Mouse (Mus musculus) E14TG2a.4 (cell line): ENCODE results near the gene Slc44a4.

Experiments used
- CTCF ChIP-seq: conservative IDR thresholded peaks from 2 replicates; pipeline ENCODE4 v1.5.1; 2014; ENCODE audit warnings: low read length
- NANOG ChIP-seq: IDR thresholded peaks from 2 replicates; pipeline ENCODE4 v1.6.1; 2014; ENCODE audit warnings: borderline replicate concordance, low read length, mixed read lengths

DNA sequence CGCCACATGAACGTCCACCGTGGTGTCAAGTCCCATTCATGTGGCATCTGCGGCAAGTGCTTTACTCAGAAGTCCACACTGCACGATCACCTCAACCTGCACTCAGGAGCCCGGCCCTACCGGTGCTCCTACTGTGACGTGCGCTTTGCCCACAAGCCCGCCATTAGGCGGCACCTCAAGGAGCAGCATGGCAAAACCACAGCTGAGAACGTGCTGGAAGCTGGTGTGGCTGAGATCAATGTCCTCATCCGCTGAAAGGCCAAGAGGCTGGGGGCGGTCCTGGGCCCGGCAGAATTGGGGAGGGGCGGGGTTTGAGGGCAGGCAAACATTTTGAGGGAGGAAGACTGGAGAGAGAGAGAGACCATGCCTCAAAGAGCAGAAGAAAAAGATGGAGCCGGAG, 17.9 kb upstream of the Slc44a4 start:
- TF ChIP-seq CTCF: no peak
- no peak for TF ChIP-seq NANOG
